Mouse (Mus musculus) kidney, embryonic 14.5 days (tissue): ENCODE measurements around the gene Mrpl14. TPM values are rescaled to one million over a fixed set of nuclear protein-coding genes. Genes with fewer than 3 reads are reported as not detected.
A peak's percentile ranks its signal among the peaks of the same experiment; 100 is the strongest.

Experiments used
- ATAC-seq: fragments of 200-750 bp; cut with Nextera tagmentation; 2 replicates; pipeline ENCODE4 v1.8.0; 2017; ENCODE audit warnings: moderate number of reproducible peaks, mild to moderate bottlenecking, moderate TSS enrichment, moderate library complexity; ENCODE audit not compliant: low FRiP score, low TSS enrichment
- H3K27ac ChIP-seq: fragments of 300-500 bp; sonication (generic); 2 replicates; pipeline ENCODE4 v1.5.1; 2014; ENCODE audit warnings: low read depth, mild to moderate bottlenecking, low read length, moderate library complexity, mixed read lengths
- H3K27me3 ChIP-seq: fragments of 300-500 bp; sonication (generic); 2 replicates; pipeline ENCODE4 v1.6.1; 2014; ENCODE audit warnings: mild to moderate bottlenecking, low read length; ENCODE audit not compliant: control insufficient read depth, insufficient read depth
- H3K36me3 ChIP-seq: fragments of 300-500 bp; sonication (generic); 2 replicates; pipeline ENCODE4 v1.6.1; 2014; ENCODE audit warnings: low read length, mixed read lengths; ENCODE audit not compliant: control insufficient read depth, insufficient read depth
- H3K4me1 ChIP-seq: fragments of 300-500 bp; sonication (generic); 2 replicates; pipeline ENCODE4 v1.6.1; 2014; ENCODE audit warnings: low read length, mixed read lengths; ENCODE audit not compliant: control insufficient read depth, insufficient read depth
- H3K4me2 ChIP-seq: fragments of 300-500 bp; sonication (generic); replicated peaks from 2 replicates; pipeline ENCODE4 v1.6.1; 2014; ENCODE audit warnings: low read depth, mild to moderate bottlenecking, low read length
- H3K4me3 ChIP-seq: fragments of 300-500 bp; sonication (generic); 2 replicates; pipeline ENCODE4 v1.5.1; 2014; ENCODE audit warnings: mild to moderate bottlenecking, low read length
- H3K9ac ChIP-seq: fragments of 300-500 bp; sonication (generic); 2 replicates; pipeline ENCODE4 v1.6.1; 2014; ENCODE audit warnings: low read depth, mild to moderate bottlenecking, low read length, moderate library complexity
- H3K9me3 ChIP-seq: fragments of 300-500 bp; sonication (generic); 2 replicates; pipeline ENCODE4 v1.6.1; 2016; ENCODE audit warnings: low read length; ENCODE audit not compliant: control insufficient read depth
- WGBS: fragments of 180-500 bp; shearing (Covaris S2); extraction: QIAGEN DNeasy Blood & Tissue Kit; methylation state at CpG from one replicate; pipeline ENCODE4 v1.1.7; 2014; 5-methylcytosine and 5-hydroxymethylcytosine counted together
- polyA plus RNA-seq: library from polyadenylated mRNA; unstranded; fragments of >200 nt; fragmentation: Nextera tagmentation; extraction: Ambion mirVana; gene quantifications from 2 replicates; pipeline ENCODE4 v1.2.1, GENCODE M21; 2014

Mrpl14 gene
- polyA plus RNA-seq, 1 experiment from 2014 or later = 154 TPM

GRCm38 (mm10) chr17:45724574-45724921 is 38.4 kb downstream of the Mrpl14 start:
- Histone ChIP-seq H3K4me3 (no peak overlapping the region), H3K27ac (no peak overlapping the region), H3K9me3 (no peaks in the 10 kb centered on the region), H3K36me3 (no peaks in the 10 kb centered on the region), H3K27me3 (no peaks in the 10 kb centered on the region), H3K9ac (no peak overlapping the region), H3K4me1 (0 out of 2 replicates have a peak, but pooled peaks cover 3% of the 10 kb centered on the region), H3K4me2 (no peak overlapping the region)
- 91% methylated on average over 10 of the region's 10 CpGs for WGBS
- ATAC-seq = no peak

GRCm38 (mm10) chr17:45726249-45726648 is 40.1 kb downstream of the Mrpl14 start:
- H3K27ac ChIP-seq = no peak overlapping the region
- 44% methylated on average over 7 of the region's 7 CpGs for WGBS
- 0 out of 2 replicates have a peak, but pooled peaks cover 3% of the 10 kb centered on the region for H3K4me1 ChIP-seq
- no peak overlapping the region for H3K4me2 ChIP-seq
- no peak for ATAC-seq
- H3K9me3 ChIP-seq = no peaks in the 10 kb centered on the region
- no peaks in the 10 kb centered on the region for H3K27me3 ChIP-seq
- H3K4me3 ChIP-seq = no peak overlapping the region
- H3K9ac ChIP-seq = no peak overlapping the region; the same call in 1 of the 2 replicates
- no peaks in the 10 kb centered on the region for H3K36me3 ChIP-seq

- Histone ChIP-seq H3K27ac (no peak overlapping the region), H3K9ac (no peak overlapping the region), H3K36me3 (no peaks in the 10 kb centered on the region), H3K4me1 (0 out of 2 replicates have a peak, but pooled peaks cover 3% of the 10 kb centered on the region), H3K9me3 (no peaks in the 10 kb centered on the region), H3K27me3 (no peaks in the 10 kb centered on the region), H3K4me2 (no peak overlapping the region), H3K4me3 (no peak overlapping the region)
- no peak for ATAC-seq
- WGBS = 92% methylated on average over 2 of the region's 2 CpGs
These were observed 41.4 kb downstream of the Mrpl14 start for GRCm38 (mm10) chr17:45727481-45727880.

DNA sequence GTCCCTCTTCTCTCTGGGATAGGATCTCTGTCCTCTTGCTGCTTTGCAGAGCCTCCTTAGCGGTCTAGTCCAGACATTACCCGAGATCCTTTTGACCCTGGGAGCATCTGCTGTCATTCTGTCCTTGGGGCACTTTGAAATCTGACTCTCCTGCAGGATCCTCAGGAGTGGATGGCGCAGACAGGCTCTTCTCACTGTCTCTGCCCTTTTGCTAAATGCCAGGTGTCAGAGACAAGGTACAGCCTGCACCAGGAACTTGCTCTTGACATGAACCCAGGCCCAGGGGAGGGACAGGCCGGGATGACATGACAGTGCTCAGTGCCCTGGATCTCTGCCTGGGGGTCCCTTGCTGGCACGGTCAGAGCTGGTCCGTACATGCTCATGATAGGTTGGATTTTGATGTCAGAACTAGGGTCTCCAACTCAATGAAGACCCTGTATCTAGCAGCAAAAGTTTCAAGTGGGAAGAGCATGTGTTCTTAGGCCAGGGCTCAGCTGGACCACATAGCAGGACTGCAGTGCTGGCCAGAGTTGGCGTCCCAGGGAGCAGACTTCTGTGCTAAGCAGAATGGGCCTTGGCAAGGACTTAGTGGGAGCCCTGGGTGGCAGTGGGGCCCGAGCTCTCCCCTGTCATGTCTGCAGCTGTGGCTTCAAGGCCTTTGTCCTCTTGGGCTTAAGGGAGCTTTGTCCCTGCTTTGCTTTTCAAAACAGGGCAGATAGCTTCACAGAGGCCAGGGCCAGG is 42.0 kb downstream of the Mrpl14 start:
- 44% methylated on average over 8 of the region's 8 CpGs for WGBS
- Histone ChIP-seq H3K9me3 (no peaks in the 10 kb centered on the region), H3K27me3 (no peaks in the 10 kb centered on the region), H3K4me1 (0 out of 2 replicates have a peak, but pooled peaks cover 3% of the 10 kb centered on the region), H3K36me3 (no peaks in the 10 kb centered on the region), H3K9ac (no peak overlapping the region), H3K4me3 (no peak overlapping the region), H3K4me2 (no peak overlapping the region), H3K27ac (no peak overlapping the region)
- ATAC-seq = no peak

- Histone ChIP-seq H3K4me2 (no peak overlapping the region), H3K9ac (no peak overlapping the region), H3K27me3 (no peaks in the 10 kb centered on the region), H3K27ac (no peak overlapping the region), H3K4me1 (peaks cover 10% of the 10 kb centered on the region; the same call in 1 of the 2 replicates), H3K4me3 (no peak overlapping the region), H3K9me3 (no peaks in the 10 kb centered on the region), H3K36me3 (no peaks in the 10 kb centered on the region)
- no peak for ATAC-seq
- 53% methylated on average over 10 of the region's 10 CpGs for WGBS
These were observed 43.3 kb downstream of the Mrpl14 start for GRCm38 (mm10) chr17:45729387-45729786.

- no peak overlapping the region for H3K9ac ChIP-seq
- no peak overlapping the region for H3K4me3 ChIP-seq
- peaks cover 13% of the 10 kb centered on the region for H3K4me1 ChIP-seq
- H3K4me2 ChIP-seq = no peak overlapping the region
- H3K36me3 ChIP-seq = no peaks in the 10 kb centered on the region
- no peak overlapping the region for H3K27ac ChIP-seq
- no peak for ATAC-seq
- H3K27me3 ChIP-seq = no peaks in the 10 kb centered on the region
- H3K9me3 ChIP-seq = no peaks in the 10 kb centered on the region
- WGBS = 86% methylated on average over 4 of the region's 4 CpGs
These were observed 44.6 kb downstream of the Mrpl14 start for GRCm38 (mm10) chr17:45730696-45731095.

- no peaks in the 10 kb centered on the region for H3K9me3 ChIP-seq
- H3K4me1 ChIP-seq = peaks cover 19% of the 10 kb centered on the region
- H3K36me3 ChIP-seq = no peaks in the 10 kb centered on the region
- H3K4me3 ChIP-seq = no peak overlapping the region
- no peak for ATAC-seq
- WGBS = 28% methylated on average over 9 of the region's 9 CpGs
- H3K4me2 ChIP-seq = no peak overlapping the region
- H3K27ac ChIP-seq = no peak overlapping the region
- no peak overlapping the region for H3K9ac ChIP-seq
- no peaks in the 10 kb centered on the region for H3K27me3 ChIP-seq
These were observed 45.2 kb downstream of the Mrpl14 start for GRCm38 (mm10) chr17:45731172-45731864.

- Histone ChIP-seq H3K4me2 (peak overlapping the region; percentile 83), H3K36me3 (no peaks in the 10 kb centered on the region), H3K27me3 (no peaks in the 10 kb centered on the region), H3K4me1 (peaks cover 27% of the 10 kb centered on the region), H3K9ac (peak overlapping the region; percentile 32), H3K27ac (no peak overlapping the region), H3K9me3 (no peaks in the 10 kb centered on the region), H3K4me3 (peak overlapping the region; percentile 25)
- WGBS = 57% methylated on average over 19 of the region's 19 CpGs
- no peak for ATAC-seq
These were observed 47.1 kb downstream of the Mrpl14 start for GRCm38 (mm10) chr17:45733038-45733734.
